Mouse (Mus musculus) ES-E14 (cell line): ENCODE results near the gene Gucy2d. TPM values are rescaled to one million over a fixed set of nuclear protein-coding genes. Genes with fewer than 3 reads are reported as not detected.

Source experiments
- DNase-seq: peaks from one replicate; pipeline ENCODE4 v3.0.0-alpha.2; 2013; ENCODE audit warnings: low read depth, low spot score
- H3K27ac ChIP-seq: 2 replicates; pipeline ENCODE4 v1.5.1; 2012; ENCODE audit warnings: low read depth, mild to moderate bottlenecking, low read length, moderate library complexity, mixed read lengths; ENCODE audit not compliant: poor library complexity, insufficient read depth, severe bottlenecking
- H3K36me3 ChIP-seq: 2 replicates; pipeline ENCODE4 v1.6.1; 2012; ENCODE audit warnings: mild to moderate bottlenecking, low read length, moderate library complexity, mixed read lengths; ENCODE audit not compliant: control insufficient read depth, poor library complexity, insufficient read depth, severe bottlenecking
- H3K4me1 ChIP-seq, 2 experiments: fragments of 150-350 bp in 1 of 2; sonication (generic) in 1 of 2; 2 replicates each; pipeline ENCODE4 v1.6.1; 2012; ENCODE audit warnings: low read length in 2 of 2, mild to moderate bottlenecking in 1 of 2, mixed read lengths in 1 of 2; ENCODE audit not compliant: control insufficient read depth in 2 of 2, insufficient read depth in 2 of 2, poor library complexity in 1 of 2
- H3K4me3 ChIP-seq, 2 experiments: fragments of 150-350 bp in 1 of 2; sonication (generic) in 1 of 2; 2 replicates each; pipeline ENCODE4 v1.5.1; 2012; ENCODE audit warnings: low read length in 2 of 2, low read depth in 1 of 2, mild to moderate bottlenecking in 1 of 2, mixed read lengths in 1 of 2; ENCODE audit not compliant: insufficient read depth in 1 of 2, poor library complexity in 1 of 2, severe bottlenecking in 1 of 2
- H3K9ac ChIP-seq: 2 replicates; pipeline ENCODE4 v1.6.1; 2012; ENCODE audit warnings: low read depth, mild to moderate bottlenecking, low read length, mixed read lengths; ENCODE audit not compliant: poor library complexity, insufficient read depth, severe bottlenecking
- H3K9me3 ChIP-seq: fragments of 150-350 bp; sonication (generic); 2 replicates; pipeline ENCODE4 v1.6.1; 2012; ENCODE audit warnings: low read depth, mild to moderate bottlenecking, low read length; ENCODE audit not compliant: control insufficient read depth, insufficient read depth
- CHD2 ChIP-seq: IDR thresholded peaks from 2 replicates; pipeline ENCODE4 v1.6.1; 2014; ENCODE audit warnings: mild to moderate bottlenecking, low read depth, low read length, inconsistent platforms
- HCFC1 ChIP-seq: IDR thresholded peaks from 2 replicates; pipeline ENCODE4 v1.6.1; 2012; ENCODE audit warnings: low read length, inconsistent platforms, borderline replicate concordance; ENCODE audit not compliant: insufficient read depth
- MAFK ChIP-seq: IDR thresholded peaks from 2 replicates; pipeline ENCODE4 v1.6.1; 2014; ENCODE audit warnings: mild to moderate bottlenecking, low read depth, low read length, inconsistent platforms; ENCODE audit not compliant: insufficient read depth
- ZC3H11A ChIP-seq: IDR thresholded peaks from 2 replicates; pipeline ENCODE4 v1.6.1; 2012; ENCODE audit warnings: low read depth, mild to moderate bottlenecking, inconsistent platforms, low read length, borderline replicate concordance
- ZNF384 ChIP-seq: IDR thresholded peaks from 2 replicates; pipeline ENCODE4 v1.6.1; 2012; ENCODE audit warnings: low read depth, low read length, inconsistent platforms
- in situ Hi-C, 2 experiments: fragments of 600-800 bp; cut with MboI; formaldehyde crosslinking; loops; one replicate each; pipeline ENCODE4 v1.15.1; 2025; ENCODE audit warnings: low sequenced_read_pairs in 2 of 2, inconsistent platforms in 1 of 2; ENCODE audit not compliant: unreplicated experiment in 2 of 2
- total RNA-seq: library from RNA; depleted of rRNA; stranded (reverse); fragments of 300-350 nt; gene quantifications from 2 replicates; pipeline ENCODE4 v1.2.3, GENCODE M21; 2012

Gucy2d gene
- total RNA-seq, 1 experiment: not detected

GRCm38 (mm10) chr7:98481861-98482260 lies 41.6 kb downstream of the Gucy2d start:
- no peak overlapping the region for H3K4me3 ChIP-seq
- no peaks in the 10 kb centered on the region for H3K9me3 ChIP-seq
- TF ChIP-seq MAFK (no peak), CHD2 (no peak), HCFC1 (no peak), ZC3H11A (no peak), ZNF384 (no peak)
- no peak overlapping the region for H3K27ac ChIP-seq
- in situ Hi-C loops: loop anchor here in 1 of 2 experiments (25.0 kb wide), 1 partner anchor 205 kb away; no protein-coding TSS in a partner anchor
- no peaks in the 10 kb centered on the region for H3K36me3 ChIP-seq
- no peak for DNase-seq
- H3K9ac ChIP-seq: no peak overlapping the region
- H3K4me1 ChIP-seq: no peaks in the 10 kb centered on the region

GRCm38 (mm10) chr7:98482551-98483267 lies 42.5 kb downstream of the Gucy2d start:
- TF ChIP-seq ZNF384: no peak
- TF ChIP-seq MAFK: no peak
- TF ChIP-seq ZC3H11A: no peak
- no peak for TF ChIP-seq HCFC1
- TF ChIP-seq CHD2: no peak
- no peak overlapping the region for H3K4me3 ChIP-seq
- H3K36me3 ChIP-seq: no peaks in the 10 kb centered on the region
- H3K4me1 ChIP-seq: no peaks in the 10 kb centered on the region
- H3K27ac ChIP-seq: no peak overlapping the region
- H3K9me3 ChIP-seq: no peaks in the 10 kb centered on the region
- no peak overlapping the region for H3K9ac ChIP-seq
- no peak for DNase-seq
- in situ Hi-C loops: loop anchor here in 1 of 2 experiments (25.0 kb wide), 1 partner anchor 205 kb away; no protein-coding TSS in a partner anchor

GRCm38 (mm10) chr7:98483268-98483607 lies 43.0 kb downstream of the Gucy2d start:
- in situ Hi-C loops: loop anchor here in 1 of 2 experiments (25.0 kb wide), 1 partner anchor 204 kb away; no protein-coding TSS in a partner anchor
- no peak for DNase-seq
- TF ChIP-seq HCFC1 (no peak), ZNF384 (no peak), MAFK (no peak)
- Histone ChIP-seq H3K27ac (no peak overlapping the region), H3K9ac (no peak overlapping the region), H3K36me3 (no peaks in the 10 kb centered on the region), H3K4me1 (no peaks in the 10 kb centered on the region), H3K9me3 (no peaks in the 10 kb centered on the region), H3K4me3 (no peak overlapping the region)

- no peak for DNase-seq
- no peaks in the 10 kb centered on the region for H3K36me3 ChIP-seq
- H3K9me3 ChIP-seq: no peaks in the 10 kb centered on the region
- H3K4me1 ChIP-seq: no peaks in the 10 kb centered on the region
- no peak overlapping the region for H3K9ac ChIP-seq
- TF ChIP-seq HCFC1 (no peak), ZNF384 (no peak), MAFK (no peak), ZC3H11A (no peak), CHD2 (no peak)
- in situ Hi-C loops: loop anchor here in 1 of 2 experiments (25.0 kb wide), 1 partner anchor 202 kb away; no protein-coding TSS in a partner anchor
- H3K4me3 ChIP-seq: no peak overlapping the region
- H3K27ac ChIP-seq: no peak overlapping the region
Observed at GRCm38 (mm10) chr7:98484878-98485277, 44.7 kb downstream of the Gucy2d start.

- Histone ChIP-seq H3K27ac (no peak overlapping the region), H3K4me1 (no peaks in the 10 kb centered on the region), H3K9ac (no peak overlapping the region), H3K36me3 (no peaks in the 10 kb centered on the region), H3K9me3 (no peaks in the 10 kb centered on the region), H3K4me3 (no peak overlapping the region)
- in situ Hi-C loops: loop anchor here in 1 of 2 experiments (25.0 kb wide), 1 partner anchor 202 kb away; no protein-coding TSS in a partner anchor
- no peak for TF ChIP-seq MAFK
- no peak for TF ChIP-seq HCFC1
- no peak for TF ChIP-seq CHD2
- TF ChIP-seq ZC3H11A: no peak
- no peak for TF ChIP-seq ZNF384
- no peak for DNase-seq
Observed at GRCm38 (mm10) chr7:98485508-98485907, 45.3 kb downstream of the Gucy2d start.
